Mouse (Mus musculus) v-Abl transformed pro-B cells (cell line): ENCODE data around the gene Baiap2l2.

Source experiments
- in situ Hi-C, 2 experiments: fragments of 400-800 bp; cut with MboI; formaldehyde crosslinking; loops; one replicate each; pipeline ENCODE4 v1.15.1; 2025; ENCODE audit not compliant: unreplicated experiment in 2 of 2

Gene Baiap2l2

DNA sequence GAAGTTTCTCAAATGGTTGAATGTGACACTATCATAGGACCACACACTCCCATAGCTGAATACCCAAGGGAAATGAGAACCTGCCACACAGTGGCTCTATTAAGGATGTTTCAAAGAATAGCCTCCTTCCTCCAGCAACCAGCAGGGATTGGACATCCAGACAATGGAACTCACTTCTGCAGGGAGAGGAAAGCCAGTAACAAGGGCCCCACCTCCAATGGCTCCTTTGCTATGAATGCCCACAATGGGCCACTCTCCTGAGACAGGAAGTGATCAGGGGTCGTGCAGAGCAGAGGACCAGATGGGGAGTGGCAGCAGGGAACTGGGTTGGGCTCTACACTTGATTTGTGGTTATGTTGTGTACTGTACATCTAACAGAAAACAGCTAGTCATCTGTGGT, 16.8 kb downstream of the Baiap2l2 start:
- in situ Hi-C loops = loop anchor here in 1 of 2 experiments (10.0 kb wide), 1 partner anchor 106 kb away; no protein-coding TSS in a partner anchor

GRCm38 (mm10) chr15:79265384-79265783, 20.0 kb downstream of the Baiap2l2 start:
- in situ Hi-C loops = loop anchor here in 1 of 2 experiments (10.0 kb wide), 1 partner anchor 109 kb away; no protein-coding TSS in a partner anchor

DNA sequence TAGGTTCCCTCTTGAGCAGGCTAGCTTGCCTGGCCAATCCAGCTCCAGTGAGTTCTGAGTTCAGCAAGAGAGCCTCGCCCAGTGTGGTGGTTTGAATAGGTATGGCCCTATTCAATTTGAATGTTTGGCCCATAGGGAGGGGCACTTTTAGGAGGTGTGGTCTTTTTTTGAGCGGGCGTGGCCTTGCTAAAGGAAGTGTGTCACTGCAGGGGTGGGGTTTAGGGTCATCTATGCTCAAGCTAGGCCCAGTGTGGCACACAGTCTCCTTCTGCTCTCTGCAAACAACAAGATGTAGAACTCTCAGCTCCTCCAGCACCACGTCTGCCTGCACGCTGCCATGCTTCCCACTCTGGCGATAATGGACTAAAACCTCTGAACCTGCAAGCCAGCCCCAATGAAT, 21.6 kb downstream of the Baiap2l2 start:
- in situ Hi-C loops = loop anchor here in 1 of 2 experiments (10.0 kb wide), 1 partner anchor 111 kb away; no protein-coding TSS in a partner anchor

DNA sequence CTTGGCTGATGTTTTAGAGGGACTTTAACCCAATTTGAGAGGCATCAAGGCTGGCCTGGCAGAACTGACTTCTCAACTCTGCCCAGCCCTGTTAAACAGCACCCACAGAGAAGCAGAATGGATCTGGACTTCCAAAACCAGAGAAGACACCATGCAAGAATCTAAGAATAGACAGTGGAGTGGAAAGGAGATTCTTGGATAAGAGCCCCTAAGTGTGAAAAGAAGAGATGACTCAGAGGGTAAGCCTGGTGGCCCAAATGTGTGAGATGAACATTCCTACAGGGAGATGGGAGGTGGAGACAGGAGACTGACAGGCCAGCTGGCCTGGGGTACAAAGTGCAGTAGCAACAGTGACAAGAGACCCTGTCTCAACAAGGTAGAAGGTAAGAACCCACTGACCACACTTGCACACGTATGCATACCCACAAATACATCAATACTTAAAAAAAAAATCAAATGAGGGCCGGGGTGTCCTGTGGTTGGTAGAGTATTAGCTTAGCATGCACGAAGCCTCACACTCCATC, 22.5 kb downstream of the Baiap2l2 start:
- in situ Hi-C loops = loop anchor here in 1 of 2 experiments (10.0 kb wide), 1 partner anchor 112 kb away; no protein-coding TSS in a partner anchor

- in situ Hi-C loops = loop anchor here in 1 of 2 experiments (10.0 kb wide), 1 partner anchor 112 kb away; no protein-coding TSS in a partner anchor
Measured at GRCm38 (mm10) chr15:79262375-79262774, 23.0 kb downstream of the Baiap2l2 start.

DNA sequence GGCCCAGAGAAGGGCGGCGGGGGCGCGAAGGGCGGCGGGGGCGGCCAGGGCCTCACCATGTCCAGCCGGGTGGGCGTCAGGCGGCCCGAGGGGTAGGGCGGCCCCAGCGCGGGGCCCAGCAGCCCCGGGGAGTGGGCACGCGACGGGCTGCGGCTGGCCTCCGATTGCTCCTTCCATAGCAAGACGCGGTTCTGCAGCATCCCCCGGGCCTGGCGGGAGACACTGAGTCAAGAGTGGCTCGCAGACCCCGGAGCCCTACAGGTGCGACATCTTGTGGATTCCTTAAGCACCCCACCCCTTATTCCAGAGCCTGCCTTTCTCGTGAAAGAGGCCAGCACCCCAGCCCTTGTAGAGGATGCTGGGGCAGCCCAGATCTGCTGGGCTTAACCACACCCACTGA, 23.6 kb downstream of the Baiap2l2 start:
- in situ Hi-C loops = loop anchor here in 1 of 2 experiments (10.0 kb wide), 1 partner anchor 113 kb away; no protein-coding TSS in a partner anchor

GRCm38 (mm10) chr15:79261095-79261725, 24.1 kb downstream of the Baiap2l2 start:
- in situ Hi-C loops = loop anchor here in 1 of 2 experiments (10.0 kb wide), 1 partner anchor 114 kb away; no protein-coding TSS in a partner anchor

DNA sequence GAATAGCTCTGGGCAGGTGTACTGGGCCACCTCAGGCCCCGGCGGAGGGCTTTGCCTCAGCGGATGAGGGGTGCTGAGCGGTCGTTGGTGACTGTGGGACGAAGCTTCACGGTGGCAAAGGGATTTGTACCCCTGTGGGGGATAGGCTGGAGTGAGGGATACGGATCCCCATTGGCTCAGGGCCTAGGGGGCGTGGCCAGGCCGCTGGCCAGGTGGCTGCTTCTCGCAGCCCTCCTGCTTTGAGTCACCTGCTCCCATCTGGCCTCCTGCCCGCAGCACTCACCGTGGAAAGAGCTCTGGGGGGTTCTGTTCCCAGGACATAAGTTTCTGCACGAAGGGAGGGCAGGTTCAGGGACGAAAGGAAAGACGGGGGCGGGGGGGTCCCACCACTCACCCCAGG, 26.8 kb downstream of the Baiap2l2 start:
- in situ Hi-C loops = no loop called here

DNA sequence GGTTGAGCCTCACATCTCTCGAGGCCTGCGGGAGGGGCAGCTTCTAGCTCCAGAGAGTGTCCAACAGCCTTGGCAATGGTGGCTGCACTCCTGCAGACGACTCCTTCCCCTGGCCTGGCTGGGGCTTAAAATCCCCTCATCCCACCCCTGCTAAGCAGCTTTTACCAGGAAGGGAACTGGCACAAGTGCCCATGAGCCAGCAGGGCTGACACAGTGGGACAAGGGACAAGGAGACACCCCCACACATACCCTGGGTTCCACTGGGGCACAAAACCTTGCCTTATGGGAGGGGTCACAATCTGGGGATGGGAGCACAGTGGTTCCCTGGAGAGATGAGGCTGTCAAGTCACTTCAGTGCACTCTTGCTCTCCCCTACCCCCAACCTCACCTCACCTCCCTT, 30.7 kb downstream of the Baiap2l2 start, which contains the start of gene Slc16a8:
Gene Slc16a8 (minus strand): TSS at position 101 of the 400 bp plus-strand sequence.
- in situ Hi-C loops = no loop called here

DNA sequence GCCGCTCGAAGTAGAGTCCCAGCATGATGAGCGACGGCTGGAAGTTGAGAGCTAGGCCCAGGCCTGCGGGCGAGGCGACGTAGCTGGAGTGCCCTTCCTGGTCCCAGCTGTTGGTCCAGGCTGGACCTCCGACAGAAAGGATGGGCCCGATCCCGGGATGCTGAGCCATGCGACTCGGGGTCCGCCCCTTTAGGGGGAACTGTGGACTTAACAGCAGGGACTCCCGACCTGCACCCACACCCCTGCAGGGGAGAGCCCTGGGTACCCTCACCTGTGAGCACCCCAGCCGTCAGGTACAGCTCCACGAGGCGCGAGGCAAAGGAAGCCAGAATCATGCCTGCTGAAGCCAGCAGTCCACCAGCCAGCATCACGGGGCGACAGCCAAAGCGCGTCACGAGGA, 32.8 kb downstream of the Baiap2l2 start:
- in situ Hi-C loops = no loop called here

DNA sequence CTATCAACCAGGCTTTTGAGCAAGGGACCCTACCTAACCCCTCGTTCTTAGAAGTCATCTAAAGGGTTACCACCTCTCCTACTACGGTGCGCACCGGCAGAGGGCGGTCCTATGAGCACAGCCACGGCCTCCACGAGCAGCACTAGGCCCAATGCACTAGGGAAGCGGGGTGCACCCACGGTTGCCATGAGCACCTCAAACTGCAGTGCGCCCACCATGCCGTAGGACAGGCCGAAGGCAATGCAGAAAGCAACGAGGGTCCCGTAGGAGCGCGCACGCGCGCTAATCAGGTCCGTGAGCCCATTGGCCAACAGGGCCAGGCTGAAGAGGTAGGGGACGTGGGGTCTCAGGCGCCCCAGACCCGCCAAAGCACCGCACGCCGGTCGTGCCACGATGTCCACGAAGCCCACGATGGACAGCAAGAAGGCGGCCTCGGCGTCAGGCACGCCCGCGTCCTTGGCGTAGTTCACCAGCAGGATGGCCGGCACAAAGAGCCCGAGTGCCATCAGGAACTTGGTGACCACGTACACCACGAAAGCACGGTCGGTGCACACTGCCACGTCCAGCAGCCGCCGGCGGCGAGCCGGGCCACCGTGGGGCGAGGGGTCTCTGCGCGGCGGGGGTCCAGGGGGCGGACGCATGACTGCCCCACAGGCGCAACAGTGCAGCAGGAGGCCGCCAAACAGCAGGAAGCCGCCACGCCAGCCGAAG, 33.4 kb downstream of the Baiap2l2 start:
- in situ Hi-C loops = no loop called here

GRCm38 (mm10) chr15:79251168-79251567, 34.2 kb downstream of the Baiap2l2 start:
- in situ Hi-C loops = no loop called here

- in situ Hi-C loops = no loop called here
Measured at GRCm38 (mm10) chr15:79250236-79250635, 35.1 kb downstream of the Baiap2l2 start.

DNA sequence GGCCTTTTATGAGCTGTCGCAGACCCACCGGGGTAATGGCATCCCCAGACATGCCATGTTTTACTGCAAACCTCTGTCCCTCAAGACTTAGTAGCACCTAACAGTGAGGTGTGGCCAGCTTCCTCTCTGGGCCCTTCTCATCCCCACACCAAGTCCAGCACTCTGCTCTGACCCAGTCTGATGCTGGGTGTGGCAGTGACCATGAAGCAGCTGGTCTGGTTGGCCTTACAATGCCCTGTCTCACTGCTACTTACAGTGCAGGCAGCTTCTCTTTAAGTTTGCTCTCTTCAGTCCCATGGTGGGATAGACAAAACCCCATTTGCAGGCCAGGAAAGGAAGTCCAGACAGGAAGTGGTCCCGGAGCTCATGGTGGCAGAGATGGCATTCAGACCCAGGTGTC, 40.0 kb downstream of the Baiap2l2 start:
- in situ Hi-C loops = no loop called here

DNA sequence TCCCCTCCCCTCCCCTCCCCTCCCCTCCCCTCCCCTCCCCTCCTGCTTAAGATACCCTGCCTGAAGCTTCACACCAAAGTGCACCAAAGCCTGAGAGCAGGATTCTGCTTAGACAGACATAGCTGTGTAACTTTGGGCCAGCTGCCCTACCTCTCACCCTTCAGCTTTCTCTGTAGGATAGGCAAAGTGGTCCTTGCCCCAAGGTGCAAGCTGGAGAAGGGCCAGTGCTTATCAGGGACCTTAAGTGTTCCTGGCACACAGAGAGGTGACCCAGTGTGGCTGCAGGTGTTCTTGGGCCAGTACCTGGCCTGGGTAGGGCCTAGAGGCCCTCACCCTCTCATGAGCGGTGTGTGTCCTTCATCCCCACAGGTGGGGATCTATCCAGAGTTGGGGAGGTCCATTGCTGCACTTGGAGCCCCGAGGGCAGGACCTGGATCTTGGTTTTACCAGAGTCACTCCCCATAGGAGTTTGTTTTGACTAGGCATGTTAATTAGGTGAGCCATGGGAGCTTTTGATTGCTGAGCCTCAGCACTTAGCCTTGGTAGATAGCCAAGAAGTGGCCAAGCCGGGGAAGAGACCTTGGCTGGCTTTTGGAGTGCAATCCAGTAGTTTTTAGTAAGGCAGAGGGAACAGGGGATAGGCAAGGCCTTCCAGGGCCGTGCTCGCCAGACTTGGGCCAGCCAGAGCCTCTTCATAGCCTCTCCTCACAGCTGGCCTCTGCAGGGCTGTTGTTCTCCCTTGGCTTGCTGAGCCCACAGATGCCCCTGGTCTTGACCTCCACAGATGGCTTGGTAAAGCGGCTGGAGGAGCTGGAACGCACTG, 41.1 kb downstream of the Baiap2l2 start:
- in situ Hi-C loops = loop anchor here (5.0 kb wide), 1 partner anchor 223 kb away; no protein-coding TSS in a partner anchor

DNA sequence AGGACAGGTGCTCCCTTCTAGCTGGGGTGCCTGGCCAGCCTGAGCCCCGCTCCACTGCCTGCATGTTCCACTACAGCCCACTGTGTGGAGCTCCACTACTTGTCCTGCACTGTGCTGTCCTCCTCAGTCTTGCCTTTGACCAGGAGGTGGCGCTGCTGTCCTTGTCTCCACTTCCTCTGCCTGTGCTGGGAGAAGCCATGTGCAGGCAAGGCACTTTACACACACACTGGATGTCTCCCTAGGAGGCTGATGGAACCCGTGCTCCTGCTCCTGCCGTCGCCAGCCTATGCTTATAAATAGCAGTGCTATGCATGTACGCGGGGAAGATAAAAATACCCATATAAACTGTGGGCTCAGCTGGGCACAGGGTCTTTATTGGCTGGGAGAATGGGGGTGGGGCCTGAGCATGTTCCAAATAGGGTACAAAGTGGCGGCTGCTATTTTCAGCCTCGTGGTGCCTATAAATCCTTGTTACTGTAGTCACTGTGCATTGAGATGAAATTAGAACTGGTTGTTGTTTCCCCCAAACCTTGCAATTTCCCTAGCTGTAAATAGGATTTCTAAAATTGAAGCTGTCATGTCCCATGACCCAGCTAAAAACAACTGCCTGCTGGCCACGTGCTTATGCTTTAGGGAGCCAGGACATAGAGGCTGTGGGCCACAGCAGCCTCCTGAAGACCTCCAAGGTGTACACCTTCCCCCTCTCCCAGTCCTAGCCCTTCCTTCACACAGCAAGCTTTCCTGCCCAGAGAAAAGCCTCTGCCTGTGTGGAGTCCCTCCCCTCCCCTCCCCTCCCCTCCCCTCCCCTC, 41.9 kb downstream of the Baiap2l2 start:
- in situ Hi-C loops = loop anchor here (5.0 kb wide), 1 partner anchor 224 kb away; no protein-coding TSS in a partner anchor

GRCm38 (mm10) chr15:79242574-79243233, 42.6 kb downstream of the Baiap2l2 start:
- in situ Hi-C loops = loop anchor here (5.0 kb wide), 1 partner anchor 225 kb away; no protein-coding TSS in a partner anchor

GRCm38 (mm10) chr15:79238036-79238435, 47.3 kb downstream of the Baiap2l2 start:
- in situ Hi-C loops = no loop called here

DNA sequence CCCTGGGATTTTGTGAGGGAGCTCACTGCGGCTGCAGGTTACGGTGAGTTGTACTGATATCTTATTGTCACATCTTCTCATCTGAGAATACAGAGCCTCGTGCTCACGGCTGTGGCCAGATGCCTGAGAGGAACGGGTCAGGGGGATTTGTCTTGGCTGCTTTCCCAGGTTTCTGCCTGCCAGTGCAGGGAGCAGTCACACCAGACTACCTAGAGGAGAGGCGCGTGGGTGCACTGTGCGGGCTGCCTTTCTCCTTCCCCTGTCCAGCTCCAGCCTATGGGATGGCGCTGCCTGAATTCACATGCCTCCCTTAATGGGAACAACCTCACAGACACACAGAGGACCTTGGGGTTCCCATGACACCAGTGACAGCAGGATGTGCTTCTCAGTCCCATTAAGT, 50.1 kb downstream of the Baiap2l2 start:
- in situ Hi-C loops = no loop called here
